Mouse (Mus musculus): ENCODE measurements at regions not wholly inside any gene's neighbourhood (a gene's known extent, or its start where the extent isn't known, plus 50 kb on each side); places are given as distances from the start of the nearest gene placed in this dataset.
"Not testable (repeated sequence)": the region's sequence is repeated elsewhere in the genome, so short reads cannot be mapped to it uniquely, and the experiment has no call there.

DNA sequence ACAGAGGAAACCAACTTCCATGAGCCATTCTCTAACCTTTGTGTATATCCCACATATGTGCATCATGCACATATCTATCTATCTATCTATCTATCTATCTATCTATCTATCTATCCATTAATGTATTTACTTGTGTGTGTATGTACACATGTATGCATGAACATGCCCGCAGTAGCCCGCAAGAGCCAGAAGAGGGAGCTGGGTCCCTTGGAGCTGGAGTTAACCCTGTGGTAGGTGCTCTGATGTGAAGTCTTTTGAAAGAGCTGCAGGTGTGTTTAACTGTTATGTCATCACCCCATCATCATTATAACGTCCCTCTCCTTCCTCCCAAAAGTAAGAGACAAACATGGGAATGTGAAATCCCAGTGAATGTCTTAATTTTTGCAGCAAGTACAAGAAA, 86.7 kb downstream of the Gm9817 start:
- 73% methylated on average over 3 of the region's 3 CpGs for WGBS
- H3K4me1 ChIP-seq (ENCODE audit: control insufficient read depth in 2 of 2, insufficient read depth in 2 of 2, low read length in 2 of 2): no peaks in the 10 kb centered on the region
- no peaks in the 10 kb centered on the region for H3K36me3 ChIP-seq (ENCODE audit: control insufficient read depth, insufficient read depth, low read length)
- no peaks in the 10 kb centered on the region for H3K27me3 ChIP-seq (ENCODE audit: control insufficient read depth, insufficient read depth, low read length)
- H3K9ac ChIP-seq (ENCODE audit: low read length): no peak overlapping the region
- H3K9me3 ChIP-seq (ENCODE audit: control insufficient read depth, low read length): no peaks in the 10 kb centered on the region
- no peak for ATAC-seq (ENCODE audit: insufficient number of reproducible peaks, insufficient read depth, low FRiP score, low read depth)
- no peak overlapping the region for H3K27ac ChIP-seq (replicated peaks in 1 of 2; ENCODE audit: control insufficient read depth in 1 of 2, insufficient read depth in 1 of 2, low read depth in 2 of 2, low read length in 2 of 2)
- no peak overlapping the region for H3K4me3 ChIP-seq (ENCODE audit: control insufficient read depth in 1 of 2, insufficient read depth in 1 of 2, low read depth in 1 of 2, low read length in 2 of 2)
- no peak overlapping the region for H3K4me2 ChIP-seq (ENCODE audit: low read length)

- Histone ChIP-seq H3K4me1 (ENCODE audit: control insufficient read depth in 2 of 2, insufficient read depth in 2 of 2, low read length in 2 of 2) (no peaks in the 10 kb centered on the region), H3K27me3 (ENCODE audit: control insufficient read depth, insufficient read depth, low read length) (no peaks in the 10 kb centered on the region), H3K4me3 (ENCODE audit: control insufficient read depth in 1 of 2, insufficient read depth in 1 of 2, low read depth in 1 of 2, low read length in 2 of 2) (no peak overlapping the region), H3K9ac (ENCODE audit: low read length) (no peak overlapping the region), H3K9me3 (ENCODE audit: control insufficient read depth, low read length) (0 out of 2 replicates have a peak, but pooled peaks cover 8% of the 10 kb centered on the region), H3K4me2 (ENCODE audit: low read length) (no peak overlapping the region), H3K27ac (replicated peaks in 1 of 2; ENCODE audit: control insufficient read depth in 1 of 2, insufficient read depth in 1 of 2, low read depth in 2 of 2, low read length in 2 of 2) (no peak overlapping the region), H3K36me3 (ENCODE audit: control insufficient read depth, insufficient read depth, low read length) (no peaks in the 10 kb centered on the region)
- ATAC-seq (ENCODE audit: insufficient number of reproducible peaks, insufficient read depth, low FRiP score, low read depth): no peak
Observed at GRCm38 (mm10) chr13:45169716-45170115, 91.2 kb downstream of the Gm9817 start.

- Histone ChIP-seq H3K9ac (ENCODE audit: low read length) (no peak overlapping the region), H3K4me3 (ENCODE audit: control insufficient read depth in 1 of 2, insufficient read depth in 1 of 2, low read depth in 1 of 2, low read length in 2 of 2) (no peak overlapping the region), H3K4me1 (ENCODE audit: control insufficient read depth in 2 of 2, insufficient read depth in 2 of 2, low read length in 2 of 2) (no peaks in the 10 kb centered on the region), H3K27me3 (ENCODE audit: control insufficient read depth, insufficient read depth, low read length) (no peaks in the 10 kb centered on the region), H3K9me3 (ENCODE audit: control insufficient read depth, low read length) (0 out of 2 replicates have a peak, but pooled peaks cover 8% of the 10 kb centered on the region), H3K27ac (replicated peaks in 1 of 2; ENCODE audit: control insufficient read depth in 1 of 2, insufficient read depth in 1 of 2, low read depth in 2 of 2, low read length in 2 of 2) (no peak overlapping the region), H3K36me3 (ENCODE audit: control insufficient read depth, insufficient read depth, low read length) (no peaks in the 10 kb centered on the region), H3K4me2 (ENCODE audit: low read length) (no peak overlapping the region)
- WGBS: 88% methylated on average over 9 of the region's 9 CpGs
- no peak for ATAC-seq (ENCODE audit: insufficient number of reproducible peaks, insufficient read depth, low FRiP score, low read depth)
Observed at GRCm38 (mm10) chr13:45173139-45173538, 94.6 kb downstream of the Gm9817 start.

DNA sequence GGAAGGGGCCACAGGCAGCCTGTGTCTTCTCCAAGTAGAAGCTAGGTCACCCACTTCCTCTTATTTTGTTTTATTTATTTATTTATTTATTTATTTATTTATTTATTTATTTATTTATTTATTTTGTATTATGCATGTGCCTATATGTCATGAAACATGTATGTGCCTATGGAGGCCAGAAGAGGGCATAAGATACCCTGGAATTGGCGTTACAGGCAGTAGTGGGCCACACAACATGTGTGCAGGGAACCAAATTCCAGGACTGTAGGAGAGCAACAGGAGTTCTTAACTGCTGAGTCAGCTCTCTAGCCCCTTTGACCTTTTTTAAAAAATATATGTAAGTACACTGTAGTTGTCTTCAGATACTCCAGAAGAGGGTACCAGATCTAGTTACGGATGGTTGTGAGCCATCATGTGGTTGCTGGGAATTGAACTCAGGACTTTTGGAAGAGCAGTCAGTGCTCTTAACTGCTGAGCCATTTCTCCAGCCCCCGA, 97.3 kb downstream of the Gm9817 start:
- H3K4me3 ChIP-seq (ENCODE audit: control insufficient read depth in 1 of 2, insufficient read depth in 1 of 2, low read depth in 1 of 2, low read length in 2 of 2); H3K36me3 ChIP-seq (ENCODE audit: control insufficient read depth, insufficient read depth, low read length); H3K4me2 ChIP-seq (ENCODE audit: low read length); H3K9me3 ChIP-seq (ENCODE audit: control insufficient read depth, low read length); H3K4me1 ChIP-seq (ENCODE audit: control insufficient read depth in 2 of 2, insufficient read depth in 2 of 2, low read length in 2 of 2); ATAC-seq (ENCODE audit: insufficient number of reproducible peaks, insufficient read depth, low FRiP score, low read depth); H3K9ac ChIP-seq (ENCODE audit: low read length); H3K27ac ChIP-seq (replicated peaks in 1 of 2; ENCODE audit: control insufficient read depth in 1 of 2, insufficient read depth in 1 of 2, low read depth in 2 of 2, low read length in 2 of 2); H3K27me3 ChIP-seq (ENCODE audit: control insufficient read depth, insufficient read depth, low read length): not testable (repeated sequence)
- WGBS: 86% methylated on average over 3 of the region's 3 CpGs

DNA sequence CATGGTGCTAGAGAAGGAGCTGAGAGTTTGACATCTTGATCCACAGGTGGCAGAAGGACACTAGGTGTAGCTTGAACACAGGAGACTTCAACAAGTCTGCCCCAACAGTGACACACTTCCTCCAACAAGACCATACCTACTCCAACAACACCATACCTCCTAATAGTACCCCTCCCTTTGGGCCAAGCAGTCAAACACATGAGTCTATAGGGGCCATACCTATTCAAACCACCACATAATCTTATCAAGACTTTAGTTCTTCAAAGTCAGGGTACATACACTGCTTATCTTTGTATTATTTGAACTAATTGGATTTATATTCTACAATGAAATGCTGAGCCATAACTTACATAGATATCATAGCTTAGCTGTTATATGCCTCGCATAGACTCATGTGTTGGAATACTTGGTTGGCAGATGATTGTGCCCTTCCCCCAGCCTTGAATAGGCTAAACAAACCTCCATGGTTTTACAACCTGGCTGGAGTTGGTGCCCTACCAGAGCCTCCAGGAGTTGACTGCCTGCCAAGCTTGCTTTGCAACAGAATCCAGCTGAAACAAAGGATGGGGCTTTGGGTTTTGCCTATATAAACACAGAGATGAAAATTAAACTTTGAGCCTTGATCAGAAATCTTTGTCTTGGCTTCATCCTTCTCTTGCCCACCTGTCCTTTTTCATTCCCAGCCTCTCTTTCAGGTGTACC, 103.2 kb downstream of the Gm9817 start:
- H3K36me3 ChIP-seq (ENCODE audit: control insufficient read depth, insufficient read depth, low read length): no peaks in the 10 kb centered on the region
- no peaks in the 10 kb centered on the region for H3K4me1 ChIP-seq (ENCODE audit: control insufficient read depth in 2 of 2, insufficient read depth in 2 of 2, low read length in 2 of 2)
- WGBS: 86% methylated on average over 1 of the region's 1 CpGs
- no peak overlapping the region for H3K4me3 ChIP-seq (ENCODE audit: control insufficient read depth in 1 of 2, insufficient read depth in 1 of 2, low read depth in 1 of 2, low read length in 2 of 2)
- no peak overlapping the region for H3K9ac ChIP-seq (ENCODE audit: low read length)
- H3K27ac ChIP-seq (replicated peaks in 1 of 2; ENCODE audit: control insufficient read depth in 1 of 2, insufficient read depth in 1 of 2, low read depth in 2 of 2, low read length in 2 of 2): no peak overlapping the region
- H3K4me2 ChIP-seq (ENCODE audit: low read length): no peak overlapping the region
- no peaks in the 10 kb centered on the region for H3K27me3 ChIP-seq (ENCODE audit: control insufficient read depth, insufficient read depth, low read length)
- ATAC-seq (ENCODE audit: insufficient number of reproducible peaks, insufficient read depth, low FRiP score, low read depth): no peak
- H3K9me3 ChIP-seq (ENCODE audit: control insufficient read depth, low read length): no peaks in the 10 kb centered on the region

DNA sequence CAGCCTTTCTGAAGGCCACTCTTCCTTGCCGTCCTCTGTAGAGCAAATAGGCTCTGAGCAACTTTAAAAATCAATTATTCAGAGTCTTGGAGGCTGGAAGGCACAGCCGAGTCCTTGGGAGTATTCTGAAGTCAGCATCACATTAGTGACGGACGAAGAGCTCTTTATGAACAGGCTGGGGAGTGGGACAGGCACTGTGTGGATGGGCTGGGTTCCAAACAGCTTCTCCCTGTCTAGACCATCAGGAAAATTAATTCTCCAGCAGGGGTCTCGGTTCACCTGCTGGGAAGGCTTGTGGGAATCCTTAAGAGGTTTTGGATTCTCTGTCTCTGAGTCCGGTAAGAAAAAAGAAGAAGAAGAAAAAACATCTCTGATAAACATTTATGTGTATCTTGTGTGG, 110.9 kb downstream of the Gm9817 start:
- H3K27ac ChIP-seq (replicated peaks in 1 of 2; ENCODE audit: control insufficient read depth in 1 of 2, insufficient read depth in 1 of 2, low read depth in 2 of 2, low read length in 2 of 2): no peak overlapping the region
- no peak for ATAC-seq (ENCODE audit: insufficient number of reproducible peaks, insufficient read depth, low FRiP score, low read depth)
- no peak overlapping the region for H3K9ac ChIP-seq (ENCODE audit: low read length)
- H3K4me3 ChIP-seq (ENCODE audit: control insufficient read depth in 1 of 2, insufficient read depth in 1 of 2, low read depth in 1 of 2, low read length in 2 of 2): no peak overlapping the region
- H3K9me3 ChIP-seq (ENCODE audit: control insufficient read depth, low read length): no peaks in the 10 kb centered on the region
- H3K4me1 ChIP-seq (ENCODE audit: control insufficient read depth in 2 of 2, insufficient read depth in 2 of 2, low read length in 2 of 2): no peaks in the 10 kb centered on the region
- H3K36me3 ChIP-seq (ENCODE audit: control insufficient read depth, insufficient read depth, low read length): no peaks in the 10 kb centered on the region
- WGBS: 68% methylated on average over 6 of the region's 6 CpGs
- no peaks in the 10 kb centered on the region for H3K27me3 ChIP-seq (ENCODE audit: control insufficient read depth, insufficient read depth, low read length)
- no peak overlapping the region for H3K4me2 ChIP-seq (ENCODE audit: low read length)

DNA sequence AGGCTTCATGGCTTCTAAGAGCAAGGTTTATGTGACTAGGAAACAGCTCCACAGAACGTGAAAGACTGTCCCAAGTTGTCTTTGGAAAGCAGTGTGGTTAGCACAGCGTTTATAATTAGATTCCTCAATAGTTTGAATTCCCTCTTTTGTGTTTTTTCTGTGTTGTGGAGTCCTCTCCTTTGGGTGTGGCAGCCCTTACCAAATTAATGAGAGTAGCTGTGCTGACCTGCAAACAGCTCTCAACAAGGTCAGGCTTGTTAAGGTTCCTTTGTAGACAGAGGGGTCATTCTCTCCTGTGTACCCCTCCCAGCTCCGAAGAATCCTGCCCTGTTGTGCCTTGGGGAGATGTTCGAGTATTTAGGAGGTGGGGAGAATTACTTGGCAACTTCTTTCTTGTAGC, 111.7 kb downstream of the Gm9817 start:
- no peak overlapping the region for H3K9ac ChIP-seq (ENCODE audit: low read length)
- no peaks in the 10 kb centered on the region for H3K27me3 ChIP-seq (ENCODE audit: control insufficient read depth, insufficient read depth, low read length)
- no peak for ATAC-seq (ENCODE audit: insufficient number of reproducible peaks, insufficient read depth, low FRiP score, low read depth)
- H3K27ac ChIP-seq (replicated peaks in 1 of 2; ENCODE audit: control insufficient read depth in 1 of 2, insufficient read depth in 1 of 2, low read depth in 2 of 2, low read length in 2 of 2): no peak overlapping the region
- no peaks in the 10 kb centered on the region for H3K9me3 ChIP-seq (ENCODE audit: control insufficient read depth, low read length)
- H3K4me3 ChIP-seq (ENCODE audit: control insufficient read depth in 1 of 2, insufficient read depth in 1 of 2, low read depth in 1 of 2, low read length in 2 of 2): no peak overlapping the region
- WGBS: 69% methylated on average over 4 of the region's 4 CpGs
- no peaks in the 10 kb centered on the region for H3K36me3 ChIP-seq (ENCODE audit: control insufficient read depth, insufficient read depth, low read length)
- H3K4me2 ChIP-seq (ENCODE audit: low read length): no peak overlapping the region
- no peaks in the 10 kb centered on the region for H3K4me1 ChIP-seq (ENCODE audit: control insufficient read depth in 2 of 2, insufficient read depth in 2 of 2, low read length in 2 of 2)

- Histone ChIP-seq H3K36me3 (ENCODE audit: control insufficient read depth, insufficient read depth, low read length) (no peaks in the 10 kb centered on the region), H3K4me3 (ENCODE audit: control insufficient read depth in 1 of 2, insufficient read depth in 1 of 2, low read depth in 1 of 2, low read length in 2 of 2) (no peak overlapping the region), H3K9me3 (ENCODE audit: control insufficient read depth, low read length) (no peaks in the 10 kb centered on the region), H3K4me1 (ENCODE audit: control insufficient read depth in 2 of 2, insufficient read depth in 2 of 2, low read length in 2 of 2) (no peaks in the 10 kb centered on the region), H3K9ac (ENCODE audit: low read length) (no peak overlapping the region), H3K4me2 (ENCODE audit: low read length) (no peak overlapping the region), H3K27me3 (ENCODE audit: control insufficient read depth, insufficient read depth, low read length) (no peaks in the 10 kb centered on the region), H3K27ac (replicated peaks in 1 of 2; ENCODE audit: control insufficient read depth in 1 of 2, insufficient read depth in 1 of 2, low read depth in 2 of 2, low read length in 2 of 2) (no peak overlapping the region)
- no peak for ATAC-seq (ENCODE audit: insufficient number of reproducible peaks, insufficient read depth, low FRiP score, low read depth)
- 62% methylated on average over 8 of the region's 8 CpGs for WGBS
Observed at GRCm38 (mm10) chr13:45192079-45192478, 113.6 kb downstream of the Gm9817 start.

Data from heart, embryonic 14.5 days (tissue).